Mouse (Mus musculus) heart, embryonic 16.5 days (tissue): Measurements from ENCODE around the gene 0610010K14Rik. TPM values are rescaled to one million over a fixed set of nuclear protein-coding genes. Genes with fewer than 3 reads are reported as not detected.

Source experiments
- ATAC-seq: fragments of 200-750 bp; cut with Nextera tagmentation; replicated peaks from 2 replicates; pipeline ENCODE4 v1.8.0; 2017; ENCODE audit warnings: moderate number of reproducible peaks; ENCODE audit not compliant: insufficient read depth, low FRiP score; ENCODE audit errors: extremely low read depth
- H3K27ac ChIP-seq: fragments of 300-500 bp; sonication (generic); 2 replicates; pipeline ENCODE4 v1.5.1; 2014; ENCODE audit warnings: mild to moderate bottlenecking, low read length, control low read depth, moderate library complexity
- H3K27me3 ChIP-seq: fragments of 300-500 bp; sonication (generic); 2 replicates; pipeline ENCODE4 v1.6.1; 2014; ENCODE audit warnings: low read length, mixed read lengths; ENCODE audit not compliant: control insufficient read depth, insufficient read depth
- H3K36me3 ChIP-seq: fragments of 300-500 bp; sonication (generic); 2 replicates; pipeline ENCODE4 v1.6.1; 2014; ENCODE audit not compliant: control insufficient read depth, insufficient read depth
- H3K4me1 ChIP-seq: fragments of 300-500 bp; sonication (generic); 2 replicates; pipeline ENCODE4 v1.6.1; 2014; ENCODE audit warnings: low read length, mixed read lengths; ENCODE audit not compliant: control insufficient read depth, insufficient read depth
- H3K4me2 ChIP-seq: fragments of 300-500 bp; sonication (generic); 2 replicates; pipeline ENCODE4 v1.6.1; 2014; ENCODE audit warnings: low read depth, mild to moderate bottlenecking, control low read depth, low read length
- H3K4me3 ChIP-seq: fragments of 300-500 bp; sonication (generic); 2 replicates; pipeline ENCODE4 v1.5.1; 2014; ENCODE audit warnings: mild to moderate bottlenecking, control low read depth, low read length
- H3K9ac ChIP-seq: fragments of 300-500 bp; sonication (generic); 2 replicates; pipeline ENCODE4 v1.6.1; 2014; ENCODE audit warnings: low read length, control low read depth
- H3K9me3 ChIP-seq: fragments of 300-500 bp; sonication (generic); replicated peaks from 2 replicates; pipeline ENCODE4 v1.6.1; 2016; ENCODE audit warnings: low read length; ENCODE audit not compliant: control insufficient read depth
- WGBS: fragments of 180-500 bp; shearing (Covaris S2); extraction: QIAGEN DNeasy Blood & Tissue Kit; methylation state at CpG from one replicate; pipeline ENCODE4 v1.1.7; 2014; 5-methylcytosine and 5-hydroxymethylcytosine counted together
- polyA plus RNA-seq: library from polyadenylated mRNA; unstranded; fragments of >200 nt; fragmentation: Nextera tagmentation; extraction: Ambion mirVana; gene quantifications from 2 replicates; pipeline ENCODE4 v1.2.1, GENCODE M21; 2015

Gene 0610010K14Rik
- polyA plus RNA-seq, 1 experiment from 2014 or later = 116 TPM

DNA sequence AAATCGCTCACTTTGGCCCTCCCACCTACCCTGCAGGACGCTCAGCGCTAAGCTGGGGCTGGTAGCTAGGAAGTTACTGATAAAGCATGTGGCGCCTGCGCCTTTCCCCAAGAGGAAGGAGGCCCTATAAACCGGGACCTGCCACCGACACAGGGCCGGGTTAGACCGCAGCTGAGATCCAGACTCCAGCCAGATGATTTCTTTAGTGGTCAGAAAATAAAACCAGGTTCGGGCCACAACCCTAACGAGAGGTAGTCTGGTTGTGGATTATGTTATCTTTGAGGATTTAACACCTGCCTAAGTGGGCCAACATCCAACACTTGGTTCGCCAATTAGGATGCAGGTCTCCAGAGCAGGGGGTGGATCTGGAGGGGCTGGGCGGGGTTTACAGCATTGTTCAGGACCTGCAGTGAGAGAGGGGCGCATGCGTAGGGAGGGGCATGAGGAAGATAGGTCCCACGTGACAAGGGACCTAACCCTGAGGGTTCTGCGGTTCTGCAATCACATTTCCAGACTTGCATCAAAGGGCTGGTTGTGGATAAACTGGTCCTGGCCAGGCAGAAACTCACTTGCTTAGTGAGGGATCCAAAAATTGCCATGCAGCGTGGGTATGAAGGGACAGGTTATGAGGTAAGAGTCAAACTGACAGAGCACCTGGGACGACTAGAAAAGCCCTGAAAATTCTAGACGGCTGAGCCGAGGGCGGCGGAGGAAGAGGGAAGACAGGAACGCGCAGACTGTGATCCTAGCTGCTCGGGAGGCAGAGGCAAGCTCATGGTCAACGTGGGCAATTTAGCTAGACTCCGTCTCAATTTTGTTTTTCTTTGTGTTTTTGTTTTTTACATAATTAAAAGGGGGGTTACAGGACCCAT is 16.7 kb downstream of the 0610010K14Rik start, which contains the start of gene Slc16a13:
Gene Slc16a13, minus strand, starts transcription at position 334 of the 872 bp plus-strand sequence.
- Histone ChIP-seq H3K9me3 (no peaks in the 10 kb centered on the region), H3K4me2 (peak within 1 kb of the TSS; percentile 99), H3K27me3 (peaks cover 24% of the 10 kb centered on the region), H3K27ac (peak within 1 kb of the TSS; percentile 91), H3K4me3 (peak within 1 kb of the TSS; percentile 70), H3K36me3 (no peaks in the 10 kb centered on the region), H3K4me1 (peaks cover 13% of the 10 kb centered on the region; the same call in 1 of the 2 replicates), H3K9ac (peak within 1 kb of the TSS; percentile 82)
- ATAC-seq = peak; percentile 93
- under 1% methylated on average over 28 of the region's 28 CpGs for WGBS

DNA sequence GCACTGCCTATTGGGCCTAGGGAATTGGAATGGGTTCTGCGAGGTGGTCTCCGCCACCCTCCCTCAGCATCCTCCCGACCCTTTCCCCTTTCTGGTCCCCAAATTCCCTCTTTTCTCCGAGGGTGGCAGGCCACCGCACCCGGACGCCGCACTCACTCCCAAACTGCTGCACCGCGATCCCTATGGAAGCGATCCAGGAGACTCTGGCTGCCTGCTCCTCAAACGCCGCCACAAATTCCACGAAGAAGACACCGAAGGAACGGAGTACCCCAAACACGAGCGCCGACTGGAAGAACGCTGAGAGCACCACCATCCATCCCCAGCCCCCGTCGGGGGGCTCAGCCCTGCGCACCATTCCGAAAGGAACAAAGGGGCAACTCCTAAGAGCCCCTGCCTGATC is 17.4 kb downstream of the 0610010K14Rik start:
- Histone ChIP-seq H3K36me3 (no peaks in the 10 kb centered on the region), H3K4me3 (peak overlapping the region; percentile 70), H3K27ac (peak overlapping the region; percentile 91), H3K27me3 (peaks cover 26% of the 10 kb centered on the region), H3K9me3 (no peaks in the 10 kb centered on the region), H3K4me1 (peaks cover 13% of the 10 kb centered on the region; the same call in 1 of the 2 replicates), H3K9ac (peak overlapping the region; percentile 82), H3K4me2 (peak overlapping the region; percentile 99)
- ATAC-seq = no peak
- WGBS = 2% methylated on average over 24 of the region's 24 CpGs

DNA sequence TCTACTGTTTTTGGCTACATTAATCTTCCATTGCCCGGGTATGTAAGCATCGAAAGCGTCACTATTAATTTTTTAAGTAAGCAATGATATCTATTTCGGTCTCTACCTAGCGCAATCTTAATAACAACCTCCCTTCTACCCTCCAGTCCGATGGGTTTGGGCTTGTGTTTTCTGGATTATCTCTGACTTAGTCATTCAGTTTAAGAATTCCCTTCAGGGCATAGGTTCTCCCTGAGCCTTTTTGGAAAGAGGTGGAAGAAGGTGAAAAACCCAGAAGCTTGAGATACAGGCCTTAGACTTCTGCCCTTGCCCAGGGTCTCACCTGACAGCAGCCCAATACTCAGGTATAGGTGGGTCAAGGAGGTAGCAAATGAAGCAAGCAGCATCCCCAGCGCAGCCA is 17.8 kb downstream of the 0610010K14Rik start:
- peaks cover 14% of the 10 kb centered on the region for H3K4me1 ChIP-seq
- H3K4me2 ChIP-seq = peak overlapping the region; percentile 99
- no peak overlapping the region for H3K27ac ChIP-seq
- peaks cover 28% of the 10 kb centered on the region for H3K27me3 ChIP-seq
- ATAC-seq = no peak
- H3K9me3 ChIP-seq = no peaks in the 10 kb centered on the region
- H3K4me3 ChIP-seq = peak overlapping the region; percentile 70
- peak overlapping the region; percentile 82 for H3K9ac ChIP-seq
- WGBS = 69% methylated on average over 7 of the region's 7 CpGs
- no peaks in the 10 kb centered on the region for H3K36me3 ChIP-seq

DNA sequence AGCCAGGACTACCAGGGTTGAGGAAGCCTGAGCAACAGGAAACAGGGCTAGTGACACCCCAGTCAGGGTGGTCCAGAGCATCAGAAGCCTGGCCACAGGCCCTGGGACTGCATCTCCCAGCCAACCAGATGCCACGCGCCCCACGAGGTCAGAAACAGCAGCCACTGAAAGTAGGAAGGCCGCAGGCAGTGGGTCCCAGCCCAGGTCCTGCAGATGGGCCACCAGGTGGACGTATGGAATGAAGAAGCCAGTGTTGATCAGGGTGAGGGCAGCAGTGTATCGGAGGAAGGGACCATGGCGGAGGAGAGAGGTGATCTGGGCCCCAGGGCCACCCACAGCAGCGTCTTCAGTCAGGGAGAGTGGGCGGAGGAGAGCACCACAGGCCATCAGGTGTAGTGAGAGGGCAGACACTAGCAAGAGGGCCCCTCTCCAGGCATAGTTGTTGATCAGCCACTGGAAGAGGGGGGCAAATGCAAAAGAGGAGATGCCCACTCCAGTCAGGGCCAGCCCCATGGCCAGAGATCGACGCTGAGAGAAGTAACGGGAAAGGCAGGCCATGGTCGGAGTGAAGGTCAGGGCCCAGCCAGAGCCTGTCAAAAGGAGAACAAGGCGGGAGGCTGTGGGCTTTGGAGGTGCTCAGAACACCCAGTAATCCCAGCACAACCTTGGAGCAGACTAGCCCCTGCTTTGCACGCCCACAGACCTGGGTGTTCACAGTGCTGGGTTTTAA is 18.8 kb downstream of the 0610010K14Rik start:
- Histone ChIP-seq H3K4me1 (peaks cover 23% of the 10 kb centered on the region), H3K27me3 (peaks cover 34% of the 10 kb centered on the region), H3K9me3 (no peaks in the 10 kb centered on the region), H3K4me2 (no peak overlapping the region), H3K27ac (no peak overlapping the region), H3K36me3 (no peaks in the 10 kb centered on the region), H3K9ac (no peak overlapping the region), H3K4me3 (no peak overlapping the region)
- no peak for ATAC-seq
- 92% methylated on average over 15 of the region's 15 CpGs for WGBS

DNA sequence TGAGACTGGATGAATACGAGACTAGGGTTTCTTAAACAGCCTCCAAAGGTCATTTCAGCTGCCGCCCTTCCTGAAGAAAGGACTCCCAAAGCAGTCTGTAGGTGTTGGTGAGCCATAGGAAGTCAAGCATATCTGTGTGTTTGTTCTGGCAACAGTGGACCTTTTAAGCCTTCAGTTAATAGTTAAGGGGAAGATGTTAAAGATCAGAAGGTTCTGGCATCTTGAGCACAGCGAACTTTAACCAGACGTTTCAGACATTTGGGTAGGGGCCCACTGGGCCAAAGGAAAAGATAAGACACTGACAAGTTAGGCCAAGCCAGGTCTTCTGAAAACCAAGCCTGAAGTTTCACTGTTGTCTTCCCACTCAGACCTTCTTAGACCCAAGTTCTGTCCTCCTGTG is 19.7 kb downstream of the 0610010K14Rik start:
- Histone ChIP-seq H3K27me3 (peaks cover 41% of the 10 kb centered on the region), H3K36me3 (no peaks in the 10 kb centered on the region), H3K4me3 (no peak overlapping the region), H3K9me3 (no peaks in the 10 kb centered on the region), H3K27ac (no peak overlapping the region), H3K9ac (no peak overlapping the region), H3K4me1 (peaks cover 26% of the 10 kb centered on the region), H3K4me2 (no peak overlapping the region)
- 66% methylated on average over 4 of the region's 4 CpGs for WGBS
- no peak for ATAC-seq

DNA sequence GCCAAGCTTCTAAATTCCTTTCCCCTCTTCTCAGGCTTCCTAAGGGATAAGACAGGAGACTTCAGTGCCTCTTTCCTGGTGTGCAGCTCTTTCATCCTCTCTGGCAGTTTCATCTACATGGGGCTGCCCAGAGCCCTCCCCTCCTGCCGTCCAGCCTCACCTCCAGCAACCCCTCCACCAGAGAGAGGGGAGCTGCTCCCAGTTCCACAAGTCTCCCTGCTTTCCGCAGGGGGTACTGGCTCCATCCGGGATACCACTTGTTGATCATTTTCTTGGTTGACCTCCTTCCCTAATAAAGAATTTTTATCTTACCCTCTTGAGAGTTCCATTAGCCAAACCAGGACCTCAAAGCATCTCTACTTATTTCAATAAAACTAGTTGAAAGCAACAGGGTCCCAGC is 21.6 kb downstream of the 0610010K14Rik start:
- no peak overlapping the region for H3K4me2 ChIP-seq
- H3K4me3 ChIP-seq = no peak overlapping the region
- peaks cover 20% of the 10 kb centered on the region for H3K4me1 ChIP-seq
- peaks cover 50% of the 10 kb centered on the region for H3K27me3 ChIP-seq
- no peaks in the 10 kb centered on the region for H3K9me3 ChIP-seq
- ATAC-seq = no peak
- WGBS = 58% methylated on average over 3 of the region's 3 CpGs
- H3K9ac ChIP-seq = no peak overlapping the region
- H3K27ac ChIP-seq = no peak overlapping the region
- H3K36me3 ChIP-seq = no peaks in the 10 kb centered on the region

DNA sequence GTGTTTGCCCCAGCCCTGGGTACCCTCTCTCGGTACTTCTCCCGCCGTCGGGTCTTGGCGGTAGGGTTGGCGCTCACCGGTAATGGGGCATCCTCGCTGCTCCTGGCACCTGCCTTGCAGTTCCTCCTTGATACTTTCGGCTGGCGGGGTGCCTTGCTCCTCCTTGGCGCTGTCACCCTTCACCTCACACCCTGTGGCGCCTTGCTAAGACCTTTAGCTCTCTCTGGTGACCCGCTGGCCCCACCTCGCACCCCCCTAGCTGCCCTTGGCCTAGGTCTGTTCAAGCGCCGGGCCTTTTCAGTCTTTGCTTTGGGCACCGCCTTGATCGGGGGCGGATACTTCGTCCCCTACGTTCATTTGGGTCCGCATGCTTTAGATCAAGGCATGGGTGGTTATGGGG is 22.4 kb downstream of the 0610010K14Rik start:
- Histone ChIP-seq H3K27me3 (peaks cover 50% of the 10 kb centered on the region), H3K36me3 (no peaks in the 10 kb centered on the region), H3K27ac (no peak overlapping the region), H3K4me3 (0 out of 2 replicates have a peak overlapping the region, but pooled peaks have one; percentile 37), H3K4me2 (no peak overlapping the region), H3K9ac (no peak overlapping the region), H3K9me3 (no peaks in the 10 kb centered on the region), H3K4me1 (peaks cover 16% of the 10 kb centered on the region)
- no peak for ATAC-seq
- WGBS = 16% methylated on average over 22 of the region's 22 CpGs

DNA sequence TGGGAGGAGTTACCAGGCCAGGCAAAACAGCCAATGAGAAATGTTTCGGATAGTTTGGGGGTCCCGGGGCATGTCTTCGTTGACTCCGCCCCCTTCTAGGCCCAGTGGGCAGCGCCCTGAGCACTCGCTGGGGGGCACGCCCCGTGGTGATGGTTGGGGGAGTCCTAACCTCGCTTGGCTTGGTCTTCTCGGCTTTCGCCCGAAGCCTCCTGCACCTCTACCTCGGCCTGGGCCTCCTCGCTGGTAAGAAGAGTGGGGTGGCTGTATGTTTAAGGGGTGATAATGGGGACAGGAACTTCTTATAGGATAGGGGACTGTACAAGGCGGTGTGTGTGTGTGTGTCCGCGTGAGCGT is 22.9 kb downstream of the 0610010K14Rik start:
- WGBS = 5% methylated on average over 18 of the region's 18 CpGs
- Histone ChIP-seq H3K4me3 (peak overlapping the region; percentile 37; the same call in 1 of the 2 replicates), H3K4me2 (peak overlapping the region; percentile 62), H3K27ac (no peak overlapping the region), H3K9me3 (no peaks in the 10 kb centered on the region), H3K9ac (no peak overlapping the region), H3K4me1 (peaks cover 13% of the 10 kb centered on the region), H3K27me3 (peaks cover 50% of the 10 kb centered on the region), H3K36me3 (no peaks in the 10 kb centered on the region)
- 0 out of 2 replicates have a peak, but pooled peaks have one; percentile 6 for ATAC-seq
